Mouse (Mus musculus): ENCODE data around the gene Spata16. TPM values are rescaled to one million over a fixed set of nuclear protein-coding genes. Genes with fewer than 3 reads are reported as not detected.

Spata16 gene
- total and polyA plus RNA-seq, 2 experiments = not detected

DNA sequence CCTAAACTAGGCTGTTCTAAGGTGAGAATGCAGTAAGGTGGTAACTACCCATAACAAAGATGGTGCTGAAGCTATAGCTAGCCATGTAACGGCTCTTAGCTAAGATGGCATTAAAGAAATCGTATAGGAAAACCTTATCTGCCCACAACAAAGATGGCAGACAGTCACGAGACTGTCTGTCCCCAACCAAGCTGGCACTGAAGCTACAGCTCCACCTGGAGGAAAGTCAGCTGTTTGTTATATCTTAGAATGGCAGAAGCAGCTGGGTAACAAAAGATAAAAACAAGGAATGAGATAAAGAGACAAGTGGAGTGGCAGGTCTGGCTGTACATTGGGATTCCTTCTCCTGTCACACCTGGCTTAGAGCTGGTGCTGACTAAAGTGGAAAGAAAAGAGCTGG is 333.1 kb downstream of the Spata16 start:
- Histone ChIP-seq H3K27ac (replicated peaks; ENCODE audit: insufficient read depth, low read depth, low read length) (no peak overlapping the region), H3K79me2 (ENCODE audit: control insufficient read depth, insufficient read depth, low read length) (no peaks in the 10 kb centered on the region), H3K4me3 (ENCODE audit: insufficient read depth, low read depth, low read length) (no peak overlapping the region), H3K9ac (ENCODE audit: low read depth, low read length) (no peak overlapping the region), H3K36me3 (ENCODE audit: control insufficient read depth, insufficient read depth, low read length) (no peaks in the 10 kb centered on the region), H3K27me3 (ENCODE audit: control insufficient read depth, insufficient read depth, low read length) (no peaks in the 10 kb centered on the region), H3K4me1 (ENCODE audit: control insufficient read depth, insufficient read depth, low read length) (no peaks in the 10 kb centered on the region)
- DNase-seq (ENCODE audit: extremely low read depth, low read depth, low spot score) = no peak
- WGBS = 73% methylated on average over 3 of the region's 3 CpGs
- TF ChIP-seq CTCF (IDR thresholded peaks at IDR 0.05; ENCODE audit: low read depth, low read length) (no peak), POLR2A (IDR thresholded peaks at IDR 0.05; ENCODE audit: extremely low read depth, insufficient read depth, low read length) (no peak)

- no peak for DNase-seq (ENCODE audit: extremely low read depth, low read depth, low spot score)
- 30% methylated on average over 1 of the region's 1 CpGs for WGBS
- H3K4me1 ChIP-seq (ENCODE audit: control insufficient read depth, insufficient read depth, low read length) = no peaks in the 10 kb centered on the region
- TF ChIP-seq POLR2A (IDR thresholded peaks at IDR 0.05; ENCODE audit: extremely low read depth, insufficient read depth, low read length) = no peak
- no peak for TF ChIP-seq CTCF (IDR thresholded peaks at IDR 0.05; ENCODE audit: low read depth, low read length)
- H3K36me3 ChIP-seq (ENCODE audit: control insufficient read depth, insufficient read depth, low read length) = no peaks in the 10 kb centered on the region
- no peaks in the 10 kb centered on the region for H3K79me2 ChIP-seq (ENCODE audit: control insufficient read depth, insufficient read depth, low read length)
- no peak overlapping the region for H3K27ac ChIP-seq (replicated peaks; ENCODE audit: insufficient read depth, low read depth, low read length)
- H3K4me3 ChIP-seq (ENCODE audit: insufficient read depth, low read depth, low read length) = no peak overlapping the region
- no peaks in the 10 kb centered on the region for H3K27me3 ChIP-seq (ENCODE audit: control insufficient read depth, insufficient read depth, low read length)
- no peak overlapping the region for H3K9ac ChIP-seq (ENCODE audit: low read depth, low read length)
Measured at GRCm38 (mm10) chr3:26971276-26971675, 333.9 kb downstream of the Spata16 start.

DNA sequence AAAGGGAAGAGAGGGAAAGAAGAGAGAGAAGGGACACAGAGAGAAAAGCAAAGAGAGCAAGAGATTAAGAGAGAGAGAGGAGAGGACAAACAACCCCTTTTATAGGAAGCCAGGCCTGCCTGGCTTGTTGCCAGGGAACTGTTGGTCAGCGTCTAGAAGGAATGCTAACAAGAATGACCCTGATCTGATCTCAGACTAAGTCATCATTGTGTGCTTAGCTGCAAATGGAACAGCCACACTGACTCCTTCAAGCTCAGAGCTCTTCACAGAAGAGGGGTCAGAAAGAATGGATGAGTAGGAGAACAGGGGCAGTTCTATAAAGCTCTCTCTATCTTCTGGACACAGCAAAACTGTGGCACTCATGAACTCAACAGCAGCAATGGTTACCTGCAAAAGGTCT is 334.7 kb downstream of the Spata16 start:
- Histone ChIP-seq H3K27ac (replicated peaks; ENCODE audit: insufficient read depth, low read depth, low read length) (no peak overlapping the region), H3K27me3 (ENCODE audit: control insufficient read depth, insufficient read depth, low read length) (no peaks in the 10 kb centered on the region), H3K36me3 (ENCODE audit: control insufficient read depth, insufficient read depth, low read length) (no peaks in the 10 kb centered on the region), H3K9ac (ENCODE audit: low read depth, low read length) (no peak overlapping the region), H3K4me1 (ENCODE audit: control insufficient read depth, insufficient read depth, low read length) (no peaks in the 10 kb centered on the region), H3K79me2 (ENCODE audit: control insufficient read depth, insufficient read depth, low read length) (no peaks in the 10 kb centered on the region), H3K4me3 (ENCODE audit: insufficient read depth, low read depth, low read length) (no peak overlapping the region)
- no peak for DNase-seq (ENCODE audit: extremely low read depth, low read depth, low spot score)
- WGBS = 17% methylated on average over 1 of the region's 1 CpGs
- no peak for TF ChIP-seq POLR2A (IDR thresholded peaks at IDR 0.05; ENCODE audit: extremely low read depth, insufficient read depth, low read length)
- TF ChIP-seq CTCF (IDR thresholded peaks at IDR 0.05; ENCODE audit: low read depth, low read length) = no peak

DNA sequence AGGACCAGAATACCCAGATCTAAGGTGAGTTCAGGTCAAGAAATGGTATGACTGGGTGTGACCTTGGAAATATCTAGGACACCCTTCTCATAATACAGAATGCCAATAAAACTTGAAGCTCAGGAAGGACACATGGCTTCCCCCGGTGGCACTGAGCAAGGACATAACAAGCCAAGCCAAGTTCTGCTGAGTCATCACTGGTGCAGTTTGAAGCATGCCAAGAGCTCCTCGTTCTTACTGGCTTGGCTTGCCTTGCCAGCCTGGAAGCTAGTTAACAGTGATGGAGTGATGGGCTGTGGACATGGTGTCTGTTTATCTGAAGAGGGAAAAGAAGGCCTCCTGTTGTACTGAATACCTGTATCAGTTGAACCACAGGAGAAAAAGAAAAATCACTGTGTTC is 342.2 kb downstream of the Spata16 start:
- Histone ChIP-seq H3K79me2 (ENCODE audit: control insufficient read depth, insufficient read depth, low read length) (no peaks in the 10 kb centered on the region), H3K27me3 (ENCODE audit: control insufficient read depth, insufficient read depth, low read length) (no peaks in the 10 kb centered on the region), H3K36me3 (ENCODE audit: control insufficient read depth, insufficient read depth, low read length) (no peaks in the 10 kb centered on the region), H3K9ac (ENCODE audit: low read depth, low read length) (no peak overlapping the region), H3K27ac (replicated peaks; ENCODE audit: insufficient read depth, low read depth, low read length) (no peak overlapping the region), H3K4me3 (ENCODE audit: insufficient read depth, low read depth, low read length) (no peak overlapping the region), H3K4me1 (ENCODE audit: control insufficient read depth, insufficient read depth, low read length) (no peaks in the 10 kb centered on the region)
- TF ChIP-seq POLR2A (IDR thresholded peaks at IDR 0.05; ENCODE audit: extremely low read depth, insufficient read depth, low read length) (no peak), CTCF (IDR thresholded peaks at IDR 0.05; ENCODE audit: low read depth, low read length) (no peak)
- DNase-seq (ENCODE audit: extremely low read depth, low read depth, low spot score) = no peak
- 65% methylated on average over 2 of the region's 2 CpGs for WGBS

DNA sequence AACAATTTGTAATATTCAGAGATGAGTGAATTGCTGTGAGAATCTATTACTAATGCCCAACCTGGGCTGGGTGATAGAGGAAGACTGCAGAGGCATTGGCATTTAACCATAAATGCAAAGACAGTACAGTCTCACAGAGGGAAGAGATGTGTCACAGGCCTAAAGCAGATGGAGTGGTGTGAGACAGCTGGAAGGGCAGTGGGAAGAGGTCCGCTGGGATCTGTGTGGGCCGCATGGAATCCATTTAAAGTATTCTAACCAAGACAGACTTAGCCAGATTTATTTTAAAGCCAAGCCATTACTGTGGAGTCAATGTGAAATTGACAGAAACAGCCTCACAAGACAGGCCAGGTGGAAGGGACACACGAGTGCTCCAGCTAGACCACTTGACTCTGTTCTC is 343.0 kb downstream of the Spata16 start:
- Histone ChIP-seq H3K36me3 (ENCODE audit: control insufficient read depth, insufficient read depth, low read length) (no peaks in the 10 kb centered on the region), H3K4me1 (ENCODE audit: control insufficient read depth, insufficient read depth, low read length) (no peaks in the 10 kb centered on the region), H3K27me3 (ENCODE audit: control insufficient read depth, insufficient read depth, low read length) (no peaks in the 10 kb centered on the region), H3K9ac (ENCODE audit: low read depth, low read length) (no peak overlapping the region), H3K79me2 (ENCODE audit: control insufficient read depth, insufficient read depth, low read length) (no peaks in the 10 kb centered on the region), H3K27ac (replicated peaks; ENCODE audit: insufficient read depth, low read depth, low read length) (no peak overlapping the region), H3K4me3 (ENCODE audit: insufficient read depth, low read depth, low read length) (no peak overlapping the region)
- 91% methylated on average over 3 of the region's 3 CpGs for WGBS
- DNase-seq (ENCODE audit: extremely low read depth, low read depth, low spot score) = no peak
- TF ChIP-seq POLR2A (IDR thresholded peaks at IDR 0.05; ENCODE audit: extremely low read depth, insufficient read depth, low read length) (no peak), CTCF (IDR thresholded peaks at IDR 0.05; ENCODE audit: low read depth, low read length) (no peak)

DNA sequence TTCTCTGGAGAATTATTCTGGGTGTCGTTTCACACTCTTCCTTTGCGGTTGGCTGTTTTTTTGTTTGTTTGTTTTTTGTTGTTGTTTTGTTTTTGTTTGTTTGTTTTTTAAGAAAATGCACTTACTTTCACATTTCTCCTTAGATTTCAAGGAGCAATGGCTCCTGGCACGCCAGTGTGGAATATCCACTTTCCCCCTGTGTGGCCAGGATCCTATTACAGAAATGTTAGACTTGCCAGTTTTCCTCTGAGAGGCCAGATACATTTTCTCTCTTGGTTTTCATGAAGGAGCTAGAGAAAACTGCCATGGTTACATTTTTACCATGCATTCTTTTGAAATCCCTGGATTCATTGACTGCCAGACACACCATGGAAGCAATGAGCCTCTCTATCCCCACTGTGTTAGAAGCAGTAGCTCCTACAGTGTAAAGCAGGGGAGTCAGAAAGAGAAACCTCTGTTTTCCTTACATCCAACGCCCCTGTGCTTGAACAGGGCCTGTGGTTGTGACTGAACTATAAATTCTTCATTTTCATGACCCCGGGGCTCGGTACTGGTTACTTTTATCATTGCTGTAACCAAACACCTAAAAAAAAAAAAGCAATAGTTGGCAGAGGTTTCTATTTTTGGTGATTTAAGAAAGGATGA is 344.7 kb downstream of the Spata16 start:
- Histone ChIP-seq H3K79me2 (ENCODE audit: control insufficient read depth, insufficient read depth, low read length) (no peaks in the 10 kb centered on the region), H3K4me3 (ENCODE audit: insufficient read depth, low read depth, low read length) (no peak overlapping the region), H3K36me3 (ENCODE audit: control insufficient read depth, insufficient read depth, low read length) (no peaks in the 10 kb centered on the region), H3K4me1 (ENCODE audit: control insufficient read depth, insufficient read depth, low read length) (no peaks in the 10 kb centered on the region), H3K9ac (ENCODE audit: low read depth, low read length) (no peak overlapping the region), H3K27ac (replicated peaks; ENCODE audit: insufficient read depth, low read depth, low read length) (no peak overlapping the region), H3K27me3 (ENCODE audit: control insufficient read depth, insufficient read depth, low read length) (no peaks in the 10 kb centered on the region)
- WGBS = 82% methylated on average over 6 of the region's 6 CpGs
- no peak for DNase-seq (ENCODE audit: extremely low read depth, low read depth, low spot score)
- TF ChIP-seq CTCF (IDR thresholded peaks at IDR 0.05; ENCODE audit: low read depth, low read length) = no peak
- TF ChIP-seq POLR2A (IDR thresholded peaks at IDR 0.05; ENCODE audit: extremely low read depth, insufficient read depth, low read length) = no peak

Data from liver, adult 2 months (tissue).